Mouse (Mus musculus) right cerebral cortex, postnatal 4 days (tissue): ENCODE data around the gene Clic1.

Experiments
- DNase-seq: peaks from one replicate; pipeline ENCODE4 v3.0.0-alpha.2; 2022

The Clic1 gene

DNA sequence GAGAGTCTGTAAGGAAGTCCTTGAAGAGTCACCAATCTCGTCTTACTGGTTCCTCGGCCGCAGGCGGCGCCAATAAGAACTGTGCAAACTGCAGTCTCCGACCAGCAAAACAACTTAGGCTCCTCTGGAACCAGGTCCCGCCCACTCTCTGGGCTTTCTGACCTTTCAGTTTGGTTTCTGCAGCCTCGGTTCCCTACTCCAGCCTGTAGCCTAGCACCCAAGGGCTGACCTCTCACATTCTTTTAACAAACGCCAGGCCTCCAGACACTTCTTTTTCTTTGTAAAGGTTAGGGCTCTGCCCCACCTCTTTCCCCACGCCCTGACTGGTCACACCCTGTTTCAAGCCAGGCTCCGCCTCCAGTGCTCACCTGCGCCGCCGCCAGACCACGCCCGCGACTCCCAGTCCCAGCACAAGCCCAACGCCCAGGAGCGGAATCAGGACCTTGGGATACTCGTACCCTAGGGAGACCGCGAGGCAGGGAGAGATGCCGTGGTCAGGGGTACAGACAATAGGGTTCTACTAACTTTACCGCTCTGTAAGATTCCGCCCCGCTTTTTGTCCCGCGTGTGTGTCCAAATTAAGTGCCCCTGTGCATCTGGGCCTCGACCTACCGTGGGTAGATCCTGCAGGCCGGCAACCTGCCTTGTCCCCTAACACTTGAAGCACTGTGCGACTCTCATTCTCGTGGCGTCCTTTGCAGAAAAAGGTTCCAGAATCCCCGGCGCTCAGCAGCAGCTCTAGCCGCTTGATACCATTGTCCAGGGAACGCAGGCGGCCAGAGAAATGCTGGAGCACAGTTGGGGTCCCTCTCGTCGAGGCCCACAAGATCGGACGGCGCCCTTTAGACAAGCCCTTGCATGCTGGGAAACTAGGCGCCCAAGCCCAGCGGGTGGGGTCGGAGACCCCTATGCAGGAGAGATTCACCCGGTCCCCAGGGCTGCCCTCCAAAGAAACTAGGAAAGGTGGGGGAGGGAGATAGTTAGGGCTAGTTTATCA, 15.5 kb downstream of the Clic1 start, which contains the start of gene Ly6g6c:
Gene Ly6g6c, plus strand, starts transcription at position 438 of the 997 bp plus-strand sequence.
- no peak for DNase-seq

DNA sequence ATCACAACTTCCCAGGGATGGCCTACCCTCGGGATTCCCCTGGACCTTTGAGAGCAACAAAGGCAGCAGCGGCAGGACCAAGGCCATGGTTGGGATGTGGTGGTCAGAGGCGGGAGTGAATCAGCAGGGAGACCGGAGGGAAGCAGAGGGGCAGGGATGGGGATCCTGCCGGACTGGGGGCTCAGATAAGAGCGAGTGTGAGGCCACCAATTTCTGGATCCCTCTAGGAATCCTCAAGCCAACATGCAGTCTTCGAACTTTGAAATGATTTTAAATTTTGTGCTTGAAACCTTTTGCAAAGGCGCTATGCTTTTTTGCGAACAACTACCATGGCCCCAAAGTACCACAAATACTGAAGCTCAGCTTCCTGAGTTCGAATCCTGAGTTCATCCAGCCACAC, 16.3 kb downstream of the Clic1 start, which contains the start of gene Mpig6b:
Gene Mpig6b, minus strand, starts transcription at position 101 of the 400 bp plus-strand sequence.
- no peak for DNase-seq

DNA sequence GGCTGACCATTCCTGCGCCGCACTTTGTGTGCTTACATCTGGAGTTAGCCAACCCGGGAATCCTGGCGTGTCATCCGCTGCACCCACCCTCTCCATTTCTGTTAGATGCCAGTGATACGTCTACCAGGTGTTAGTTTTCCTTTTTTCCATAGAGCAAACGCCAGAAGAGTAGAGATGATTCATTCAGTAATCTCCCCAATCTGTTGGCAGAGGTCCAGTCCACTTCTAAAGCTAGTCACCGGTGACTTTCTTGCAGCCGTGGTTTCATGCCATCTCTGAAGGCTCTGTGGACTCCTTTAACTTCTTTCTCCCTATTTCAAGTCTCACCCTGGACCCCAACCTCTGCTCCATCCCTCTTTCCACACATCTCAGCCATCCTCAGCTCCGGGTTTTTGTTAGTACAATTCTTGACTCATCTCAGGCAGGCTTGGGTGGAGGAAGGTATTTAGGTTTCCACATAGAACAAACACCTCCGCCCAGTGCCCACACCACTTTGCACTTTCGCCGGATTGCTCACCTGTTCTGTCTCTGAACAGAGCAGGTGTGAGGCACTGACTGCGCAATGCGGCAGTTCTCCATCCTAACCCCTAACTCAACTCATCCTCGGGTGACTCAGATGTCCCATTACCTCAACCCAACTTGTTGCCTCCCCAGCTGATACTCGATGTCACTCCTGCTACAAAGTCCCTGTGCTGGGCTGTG, 18.6 kb downstream of the Clic1 start:
- DNase-seq: no peak

DNA sequence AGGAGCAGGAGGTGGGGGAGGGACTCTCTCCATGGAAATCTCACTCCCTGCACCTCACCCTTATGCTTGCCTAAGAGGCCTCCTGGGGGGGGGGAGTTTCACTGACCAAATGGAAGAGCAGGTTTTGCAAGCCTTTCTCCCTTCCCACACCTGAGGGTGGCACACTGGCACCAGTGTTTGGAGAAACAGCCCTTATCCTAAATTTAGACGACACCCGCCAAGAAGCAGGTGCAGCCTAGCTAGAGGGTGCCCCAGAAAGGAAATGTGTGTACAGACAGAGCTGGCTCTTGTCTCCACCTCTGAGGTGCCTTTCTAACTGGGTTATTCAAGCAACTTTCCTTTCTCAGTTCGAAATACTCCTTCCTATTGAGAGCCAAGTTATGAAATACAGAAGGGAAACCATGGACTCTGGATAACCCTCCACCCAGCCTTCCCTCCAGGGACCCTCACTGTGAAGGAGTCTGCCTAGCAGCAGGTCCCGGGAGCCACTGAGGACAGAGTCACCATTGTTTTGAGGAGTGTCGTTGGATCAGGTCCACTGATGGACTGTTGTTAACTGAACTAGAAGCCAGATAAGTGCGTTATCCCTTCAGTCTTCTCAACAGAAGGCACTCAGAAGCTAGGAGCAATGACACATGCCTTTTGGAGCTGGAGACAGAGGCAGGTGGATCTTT, 20.9 kb downstream of the Clic1 start:
- no peak for DNase-seq

DNA sequence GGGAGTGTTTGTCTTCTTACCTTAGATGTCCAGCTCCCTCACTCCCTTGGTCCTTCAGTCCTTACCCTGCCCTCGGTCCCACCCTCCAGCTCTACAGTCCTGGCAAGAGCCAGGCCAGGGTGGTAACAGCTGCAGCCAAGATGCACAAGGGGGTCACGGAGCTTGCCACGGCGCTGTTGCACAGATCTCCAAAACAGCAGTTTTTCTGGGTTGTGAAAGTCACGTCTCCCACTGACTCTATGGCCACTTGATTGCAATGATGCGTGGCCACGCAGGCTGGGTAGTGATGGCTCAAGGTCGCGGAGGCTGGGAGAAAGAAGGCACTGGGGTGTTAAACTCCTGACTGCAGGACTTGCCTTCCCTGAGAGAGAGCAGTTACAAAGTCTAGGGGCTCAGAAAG, 21.7 kb downstream of the Clic1 start:
- no peak for DNase-seq

DNA sequence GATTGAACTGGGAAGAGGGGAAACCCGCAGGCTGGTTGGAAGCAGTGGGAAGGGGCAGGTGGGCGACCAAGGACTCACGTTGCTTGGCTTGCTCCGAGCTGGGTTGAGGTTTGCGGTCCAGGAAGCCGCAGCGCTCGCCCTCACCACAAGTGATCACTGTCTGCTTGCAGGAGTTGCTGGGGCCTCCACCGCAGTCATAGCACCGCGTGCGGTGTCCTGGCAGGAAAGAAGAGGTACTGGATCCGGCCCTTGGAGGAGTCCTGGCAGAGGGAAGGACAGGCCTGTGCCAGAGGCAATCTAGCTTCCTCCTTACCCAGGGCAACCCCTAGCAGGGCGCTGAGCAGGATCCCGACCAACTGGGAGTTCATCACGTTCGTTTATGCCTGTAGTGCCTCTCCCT, 24.3 kb downstream of the Clic1 start:
- DNase-seq: no peak

DNA sequence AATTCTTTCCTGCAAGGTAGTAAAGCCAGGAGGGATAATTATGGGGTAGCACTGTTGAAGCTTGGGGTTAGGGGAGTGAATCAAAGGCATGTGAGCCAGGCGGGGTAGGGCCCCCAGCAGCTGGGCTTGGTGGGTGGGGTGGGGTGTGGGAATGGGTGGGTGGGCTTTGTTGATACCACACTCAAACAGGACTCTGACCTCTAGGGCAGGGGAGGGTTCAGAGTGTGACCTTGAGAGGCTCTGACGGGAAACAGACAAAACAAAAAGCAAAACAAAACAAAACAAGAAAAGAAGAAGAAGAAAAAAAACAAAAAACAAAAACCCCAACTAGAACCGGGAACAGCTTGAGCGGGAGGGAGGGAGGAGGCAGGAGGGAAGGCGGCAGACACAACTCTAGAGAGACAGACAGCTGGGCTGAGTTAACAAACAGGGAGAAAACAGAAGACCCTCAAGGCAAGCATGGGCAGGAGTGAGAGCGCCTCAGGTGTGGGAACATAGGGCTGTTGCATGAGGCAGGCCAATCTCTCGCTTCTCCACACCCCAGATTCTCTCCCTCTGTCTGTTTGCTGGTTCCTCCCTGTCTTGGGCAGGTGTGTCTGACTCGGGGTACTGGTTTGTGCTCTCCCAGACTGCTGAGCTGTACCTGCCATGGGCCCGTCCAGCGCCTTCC, 26.9 kb downstream of the Clic1 start, which contains the start of gene Ly6g6e:
Gene Ly6g6e, plus strand, starts transcription at position 396 of the 670 bp plus-strand sequence.
- no peak for DNase-seq

DNA sequence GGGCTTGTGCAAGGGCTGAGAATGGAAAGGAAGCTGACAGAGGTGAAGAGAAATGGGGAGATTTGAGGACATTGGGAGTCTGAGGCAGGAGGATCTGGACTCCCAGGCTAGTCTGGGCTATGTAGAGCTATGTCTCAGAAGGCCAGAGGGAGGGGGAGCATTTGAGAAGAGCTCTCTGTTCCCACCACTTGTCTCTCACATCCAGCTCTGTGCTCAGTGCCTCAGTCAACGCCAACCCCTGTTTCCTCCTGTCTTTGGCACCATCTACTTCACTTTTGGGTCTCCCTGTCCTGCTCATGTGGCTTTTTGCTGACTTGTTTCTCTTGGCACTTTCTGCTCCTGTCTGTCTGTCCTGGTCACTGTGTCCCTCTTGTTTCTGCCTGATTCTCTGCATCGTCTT, 27.5 kb downstream of the Clic1 start:
- no peak for DNase-seq

DNA sequence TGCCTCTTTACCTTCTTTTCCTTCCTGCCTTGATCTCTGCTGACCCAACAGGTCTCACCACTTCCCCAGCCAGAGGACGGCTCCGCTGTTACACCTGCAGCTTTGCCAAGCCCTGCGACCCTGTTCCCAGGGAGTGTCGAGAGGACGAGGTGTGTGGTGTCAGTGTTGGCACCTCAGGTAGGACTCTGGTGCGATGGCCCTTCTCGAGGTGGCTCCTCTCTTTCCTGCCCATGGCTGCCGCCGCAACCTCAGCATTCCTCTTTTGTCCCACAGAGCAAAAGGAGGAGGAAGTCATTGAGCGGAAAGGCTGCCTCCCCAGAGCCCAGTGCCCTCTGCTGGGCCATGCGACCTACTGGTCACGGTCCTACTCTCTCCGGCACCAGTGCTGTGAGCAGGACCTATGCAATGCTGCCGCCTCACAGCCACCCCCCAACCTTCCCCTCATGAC, 28.0 kb downstream of the Clic1 start, which contains the start of gene Ly6g6d:
Gene Ly6g6d, minus strand, starts transcription at position 280 of the 448 bp plus-strand sequence.
- DNase-seq: no peak

DNA sequence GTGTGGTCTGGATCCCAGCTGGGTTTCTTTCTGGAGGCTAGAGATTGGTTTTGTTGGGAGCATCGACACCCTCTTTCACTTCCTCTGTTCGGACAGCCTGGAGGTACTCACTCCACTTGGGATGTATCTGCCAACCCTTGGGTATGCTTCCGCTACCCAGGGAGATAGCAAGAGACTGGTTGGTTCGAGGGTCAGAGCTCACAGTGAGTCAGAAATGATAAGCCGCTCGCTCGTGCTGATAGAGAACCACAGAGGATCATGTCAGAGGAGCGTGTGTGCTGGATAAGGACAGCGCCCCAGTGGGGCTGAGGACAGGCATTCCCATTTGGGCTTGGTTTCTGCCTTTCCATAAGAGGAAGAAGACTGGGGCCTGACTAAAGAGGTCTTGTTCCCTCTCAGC, 30.0 kb downstream of the Clic1 start:
- DNase-seq: no peak

DNA sequence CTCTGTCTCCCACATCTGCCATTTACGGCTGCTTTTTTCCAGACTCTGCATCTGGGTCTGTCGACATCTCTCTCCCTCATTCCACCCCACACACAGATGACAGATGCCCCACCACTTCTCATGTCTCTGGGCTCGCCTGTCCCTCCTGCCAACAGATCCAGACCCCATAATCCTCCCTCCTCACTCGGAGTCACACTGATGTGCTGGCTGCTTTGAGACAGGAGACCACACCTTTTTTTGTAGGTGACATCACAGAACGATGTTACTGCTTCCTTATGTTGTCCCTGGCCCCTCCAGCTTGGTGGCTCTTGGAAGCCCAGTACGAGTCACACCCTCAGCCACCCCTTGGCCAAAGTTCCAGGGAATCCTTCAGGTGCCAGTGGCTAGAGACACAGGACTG, 30.5 kb downstream of the Clic1 start:
- DNase-seq: no peak

DNA sequence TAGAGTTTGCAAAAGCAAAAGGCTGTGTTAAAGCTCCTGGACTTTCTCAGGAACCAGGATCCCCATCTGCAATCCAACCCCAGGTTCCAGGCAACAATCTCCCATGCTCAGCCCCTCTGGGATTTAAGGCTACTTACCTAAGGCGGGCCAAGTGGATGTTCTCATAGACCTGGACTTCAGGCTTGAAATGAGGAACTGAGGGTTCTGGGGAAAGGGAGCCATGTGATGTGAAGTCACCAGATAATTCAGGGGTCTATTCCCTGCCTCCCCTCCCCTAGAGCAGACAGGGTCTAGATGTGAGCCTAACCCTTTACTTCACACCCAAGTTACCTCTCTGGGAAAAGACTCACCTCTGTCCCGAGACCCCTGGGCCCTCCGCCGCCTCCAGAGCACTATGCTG, 30.9 kb downstream of the Clic1 start:
- no peak for DNase-seq

DNA sequence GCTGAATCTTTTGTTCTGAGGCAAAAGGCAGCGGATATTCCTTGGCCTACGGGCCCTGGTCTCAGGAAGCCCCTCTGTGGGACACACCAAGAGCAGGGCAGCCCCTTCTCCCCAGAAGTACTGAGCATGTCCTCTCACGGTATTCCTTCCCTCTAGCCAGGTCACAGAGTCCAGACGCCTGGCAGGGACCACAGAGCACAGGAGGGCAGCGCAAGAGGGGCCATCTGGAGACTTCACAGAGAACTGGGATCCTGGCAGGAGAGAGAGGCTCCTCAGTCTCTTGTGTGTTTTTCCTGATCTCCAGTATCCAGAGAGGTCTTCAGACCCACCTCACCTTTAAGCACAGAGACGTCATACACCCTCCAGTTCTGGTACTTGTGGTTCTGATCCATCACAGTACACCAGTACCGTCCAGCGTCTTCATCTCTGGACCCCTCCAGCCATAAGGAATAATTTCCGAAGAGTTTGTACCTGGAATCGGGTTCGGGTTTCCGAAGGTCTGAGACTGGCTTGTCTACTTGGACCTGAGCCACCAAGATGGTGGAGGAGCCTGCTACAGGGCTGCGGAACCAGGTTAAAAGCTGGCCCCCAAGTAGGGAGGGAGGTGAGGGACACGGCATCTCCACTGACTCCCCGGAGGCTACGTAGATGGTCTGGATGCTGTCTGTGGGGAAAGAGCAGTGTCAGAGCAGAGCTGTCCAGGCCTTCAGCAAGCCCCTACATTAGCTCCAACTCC, 33.2 kb downstream of the Clic1 start:
- no peak for DNase-seq

DNA sequence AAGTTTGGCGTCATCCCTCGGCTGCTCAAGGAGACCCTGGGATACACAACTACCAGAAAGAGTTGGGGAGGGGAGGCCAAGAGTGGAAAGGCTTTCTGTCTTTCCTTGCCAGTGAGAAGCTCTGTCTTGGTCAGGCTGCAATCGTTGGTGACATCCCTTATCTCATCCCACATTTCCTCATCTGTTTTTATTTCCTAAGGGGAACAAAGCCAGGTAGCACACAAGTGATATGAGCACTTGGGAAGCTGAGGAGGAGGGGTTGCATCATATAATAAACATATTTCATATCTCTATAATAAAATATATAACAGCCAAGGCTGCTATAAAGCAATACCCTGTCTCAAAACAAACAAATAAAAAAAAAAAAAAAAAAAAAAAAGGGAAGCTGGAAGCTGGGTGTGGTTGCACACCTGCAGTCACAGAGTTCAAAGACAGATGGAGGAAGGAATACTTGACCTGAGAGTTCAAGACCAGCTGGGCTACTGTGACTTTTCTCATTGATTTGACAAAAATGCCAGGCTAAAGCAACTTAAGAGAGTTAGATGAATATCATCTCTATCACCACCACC, 34.2 kb downstream of the Clic1 start:
- no peak for DNase-seq

DNA sequence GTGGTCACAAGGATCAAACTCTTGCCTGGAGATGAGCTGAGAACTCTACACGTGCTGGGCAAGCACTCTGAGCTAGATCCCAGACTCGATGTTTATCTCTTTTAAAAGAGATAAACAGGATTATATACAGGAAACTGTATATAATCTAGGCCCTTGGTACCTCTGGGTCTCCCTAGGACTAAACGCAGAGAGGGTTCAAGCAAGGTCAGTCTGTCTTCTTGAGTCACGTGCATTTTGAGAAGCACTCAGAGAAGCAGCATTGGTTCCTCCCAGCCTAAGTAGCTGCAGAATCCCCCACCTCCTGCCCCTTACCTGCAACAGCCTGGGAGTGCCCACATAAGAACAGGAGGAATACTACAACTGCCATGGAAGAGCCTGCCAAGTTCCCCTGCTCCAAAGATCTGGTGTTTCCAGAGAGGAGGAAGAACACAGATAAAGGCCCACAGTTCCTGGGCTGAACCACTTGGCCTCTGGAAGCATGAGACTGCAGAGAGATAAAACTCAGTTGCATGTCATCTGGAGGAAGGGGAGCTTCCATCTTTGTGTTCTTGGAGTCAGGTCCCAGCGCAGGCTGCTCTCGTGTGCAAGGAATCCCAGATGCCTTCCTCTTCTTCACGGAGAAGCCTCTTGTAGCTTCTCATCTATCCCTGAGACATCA, 35.6 kb downstream of the Clic1 start, which contains the start of gene Ly6g6f:
Gene Ly6g6f, minus strand, starts transcription at position 403 of the 658 bp plus-strand sequence.
- DNase-seq: no peak

DNA sequence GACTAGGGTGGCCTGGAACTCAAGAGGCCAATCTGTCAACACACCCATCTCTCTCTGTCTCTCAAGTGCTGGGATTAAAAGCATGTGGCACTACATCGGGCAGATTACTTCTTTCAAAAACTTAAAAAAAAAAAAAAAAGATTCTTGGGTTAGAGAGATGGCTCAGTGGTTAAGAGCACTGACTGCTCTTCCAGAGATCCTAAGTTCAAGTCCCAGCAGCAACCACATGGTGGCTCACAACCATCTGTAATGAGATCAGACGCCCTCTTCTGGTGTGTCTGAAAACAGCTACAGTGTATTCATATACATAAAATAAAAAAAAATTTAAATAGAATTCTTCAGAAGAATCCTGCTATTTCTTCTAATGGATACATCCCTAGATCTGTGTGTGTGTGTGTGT, 38.4 kb downstream of the Clic1 start:
- DNase-seq: no peak

DNA sequence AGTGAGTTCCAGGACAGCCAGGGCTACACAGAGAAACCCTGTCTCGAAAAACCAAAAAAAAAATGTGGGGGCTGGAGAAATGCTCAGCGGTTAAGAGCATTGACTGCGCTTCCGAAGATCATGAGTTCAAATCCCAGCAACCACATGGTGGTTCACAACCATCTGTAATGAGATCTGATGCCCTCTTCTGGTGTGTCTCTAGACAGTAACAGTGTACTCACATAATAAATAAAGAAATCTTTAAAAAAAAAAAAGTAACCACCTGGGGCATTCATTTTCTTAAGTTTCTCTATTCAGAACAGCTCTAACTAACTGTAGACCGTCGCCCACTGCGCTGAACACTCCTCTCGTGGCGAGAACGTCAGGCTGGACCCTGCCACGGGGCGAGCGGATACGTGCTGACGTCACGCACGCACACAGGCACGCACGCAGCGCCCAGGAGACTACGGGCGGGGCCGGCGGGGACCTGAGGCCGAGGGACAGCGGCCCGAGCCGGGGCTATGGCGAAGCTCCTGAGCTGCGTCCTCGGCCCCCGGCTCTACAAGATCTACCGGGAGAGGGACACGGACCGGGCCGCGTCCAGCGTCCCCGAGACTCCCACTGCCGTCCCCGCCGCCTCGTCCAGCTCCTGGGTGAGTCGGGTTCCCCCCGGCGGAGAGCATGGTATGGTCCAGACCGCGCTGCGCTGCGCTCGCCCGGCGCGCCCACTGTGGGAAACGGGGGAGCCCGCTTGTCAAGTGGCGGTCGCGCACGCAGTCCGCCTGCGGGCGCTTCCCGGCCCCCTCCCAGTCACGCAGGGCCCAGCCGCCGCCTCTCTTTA, 39.3 kb downstream of the Clic1 start, which contains the start of gene Abhd16a:
Gene Abhd16a, plus strand, starts transcription at position 439 of the 820 bp plus-strand sequence.
- peak; percentile 91 for DNase-seq

DNA sequence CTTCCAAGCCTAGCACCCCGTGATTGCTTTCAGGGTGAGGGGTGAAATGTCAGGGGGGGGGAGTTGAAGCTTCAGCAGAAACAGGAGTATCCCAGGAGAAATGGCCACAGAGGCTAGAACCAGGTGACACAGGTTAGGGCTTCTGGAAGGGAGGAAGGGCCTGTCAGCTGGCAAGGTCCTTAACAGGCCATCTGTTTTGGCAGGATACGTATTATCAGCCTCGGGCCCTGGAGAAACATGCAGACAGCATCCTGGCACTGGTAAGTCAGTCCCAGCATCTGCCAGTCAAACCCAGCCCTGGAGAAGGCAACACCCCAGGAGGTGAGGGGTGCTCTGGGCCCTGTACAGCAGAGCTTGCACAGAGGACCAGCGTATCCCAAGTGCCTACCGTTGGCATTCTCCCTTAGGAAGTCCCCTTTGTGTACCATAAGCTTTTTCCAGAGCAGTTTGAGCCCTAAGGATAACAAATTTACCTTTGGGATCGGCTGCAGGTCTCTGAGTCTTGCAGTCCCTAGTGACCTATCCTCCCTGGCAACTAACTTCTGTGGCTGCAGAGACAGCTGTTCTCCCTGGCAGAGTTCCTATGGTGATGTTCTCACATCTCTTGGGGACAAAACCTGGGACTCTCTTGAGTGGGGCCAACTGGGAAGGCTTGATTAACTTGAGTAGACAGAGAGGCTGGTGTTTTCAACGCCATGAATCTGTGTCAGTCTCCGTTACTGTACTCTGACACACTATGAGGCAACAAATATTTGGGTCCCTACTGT, 40.6 kb downstream of the Clic1 start:
- no peak for DNase-seq
